Mouse (Mus musculus) brain, embryonic 14.5 days (tissue): ENCODE measurements at regions not wholly inside any gene's neighbourhood (a gene's known extent, or its start where the extent isn't known, plus 50 kb on each side); places are given as distances from the start of the nearest gene placed in this dataset.

ENCODE experiments used
- CTCF ChIP-seq: fragments of 200-500 bp; IDR thresholded peaks from 2 replicates; pipeline ENCODE4 v1.5.1; 2012; ENCODE audit warnings: inconsistent platforms, mild to moderate bottlenecking, moderate library complexity, borderline replicate concordance; ENCODE audit not compliant: insufficient read depth, insufficient read length; ENCODE audit errors: extremely low read depth
- POLR2A ChIP-seq: fragments of 200-500 bp; IDR thresholded peaks from 2 replicates; pipeline ENCODE4 v1.6.1; 2012; ENCODE audit warnings: mild to moderate bottlenecking, inconsistent platforms, borderline replicate concordance; ENCODE audit not compliant: poor library complexity, insufficient read depth, insufficient read length, severe bottlenecking; ENCODE audit errors: extremely low read depth

GRCm38 (mm10) chr1:27608606-27609005 is 921.3 kb upstream of the 4931408C20Rik start:
- TF ChIP-seq CTCF (no peak), POLR2A (no peak)
